Mouse (Mus musculus): ENCODE measurements at regions not wholly inside any gene's neighbourhood (a gene's known extent, or its start where the extent isn't known, plus 50 kb on each side); places are given as distances from the start of the nearest gene placed in this dataset.

DNA sequence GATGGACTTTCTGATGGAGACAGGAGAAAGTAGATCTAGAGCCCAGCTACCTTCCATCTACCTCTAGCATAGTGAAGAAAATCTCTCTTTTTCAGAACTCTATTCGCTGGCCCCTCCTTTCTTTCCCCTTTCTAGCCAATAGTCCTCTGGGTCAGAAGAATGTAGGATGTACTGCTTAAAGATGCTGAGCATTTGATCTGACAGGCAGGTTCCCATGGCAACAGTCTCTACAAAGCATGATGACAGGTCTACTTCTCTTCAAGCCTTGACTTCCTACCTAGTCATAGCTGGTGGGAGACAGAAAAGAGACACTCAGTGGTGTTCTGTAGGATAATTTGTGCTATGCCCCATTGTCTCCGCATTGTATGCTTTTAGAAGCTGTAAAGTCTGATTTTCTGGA is 112.0 kb downstream of the Olfr721-ps1 start:
- Histone ChIP-seq H3K36me3 (ENCODE audit: control insufficient read depth, insufficient read depth) (no peaks in the 10 kb centered on the region), H3K79me2 (ENCODE audit: control insufficient read depth, insufficient read depth) (no peaks in the 10 kb centered on the region), H3K27me3 (ENCODE audit: control insufficient read depth, insufficient read depth, insufficient read length) (no peaks in the 10 kb centered on the region), H3K79me3 (ENCODE audit: low read depth) (no peaks in the 10 kb centered on the region), H3K4me3 (ENCODE audit: insufficient read depth, poor library complexity, severe bottlenecking) (no peak overlapping the region), H3ac (ENCODE audit: control insufficient read depth, insufficient read length, low read depth) (no peak overlapping the region)
- TF ChIP-seq MAX (IDR thresholded peaks at IDR 0.05) (no peak), FOSL1 (IDR thresholded peaks at IDR 0.05; ENCODE audit: insufficient read depth, low read length, poor library complexity, severe bottlenecking) (no peak), MYOD1 (IDR thresholded peaks at IDR 0.05; ENCODE audit: control insufficient read depth, insufficient read length, low read depth) (no peak), USF1 (IDR thresholded peaks at IDR 0.05; ENCODE audit: low read depth) (no peak), CEBPB (IDR thresholded peaks at IDR 0.05; ENCODE audit: low read depth) (no peak), MYOG (IDR thresholded peaks at IDR 0.05; ENCODE audit: control insufficient read depth, extremely low read depth, insufficient read length) (no peak), CTCF (IDR thresholded peaks at IDR 0.05; ENCODE audit: control insufficient read depth, insufficient read depth, insufficient read length) (no peak)

DNA sequence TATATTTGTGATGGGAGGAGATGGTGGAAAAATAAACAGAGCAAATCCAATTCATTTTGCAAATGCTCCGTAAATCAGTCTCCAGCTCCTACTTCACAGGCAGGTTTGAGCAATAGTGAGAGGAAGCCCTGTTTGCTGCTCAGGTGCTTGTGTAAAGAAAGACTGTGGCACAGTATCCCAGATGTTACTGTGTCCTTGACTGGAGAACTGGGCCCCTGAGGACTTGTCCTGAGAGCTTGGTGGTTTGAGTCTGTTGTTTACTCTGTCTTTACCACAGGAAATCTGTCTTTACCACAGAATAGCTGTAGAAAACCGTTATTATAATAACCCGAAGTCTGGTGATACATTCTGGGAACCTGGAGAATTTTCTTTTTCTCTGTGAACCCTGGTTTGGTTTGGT is 112.4 kb downstream of the Olfr721-ps1 start:
- TF ChIP-seq USF1 (IDR thresholded peaks at IDR 0.05; ENCODE audit: low read depth) (no peak), FOSL1 (IDR thresholded peaks at IDR 0.05; ENCODE audit: insufficient read depth, low read length, poor library complexity, severe bottlenecking) (no peak), MYOG (IDR thresholded peaks at IDR 0.05; ENCODE audit: control insufficient read depth, extremely low read depth, insufficient read length) (no peak), MYOD1 (IDR thresholded peaks at IDR 0.05; ENCODE audit: control insufficient read depth, insufficient read length, low read depth) (no peak), CTCF (IDR thresholded peaks at IDR 0.05; ENCODE audit: control insufficient read depth, insufficient read depth, insufficient read length) (no peak), MAX (IDR thresholded peaks at IDR 0.05) (no peak), CEBPB (IDR thresholded peaks at IDR 0.05; ENCODE audit: low read depth) (no peak)
- Histone ChIP-seq H3K27me3 (ENCODE audit: control insufficient read depth, insufficient read depth, insufficient read length) (no peaks in the 10 kb centered on the region), H3K79me2 (ENCODE audit: control insufficient read depth, insufficient read depth) (no peaks in the 10 kb centered on the region), H3ac (ENCODE audit: control insufficient read depth, insufficient read length, low read depth) (no peak overlapping the region), H3K36me3 (ENCODE audit: control insufficient read depth, insufficient read depth) (no peaks in the 10 kb centered on the region), H3K79me3 (ENCODE audit: low read depth) (no peaks in the 10 kb centered on the region), H3K4me3 (ENCODE audit: insufficient read depth, poor library complexity, severe bottlenecking) (no peak overlapping the region)

DNA sequence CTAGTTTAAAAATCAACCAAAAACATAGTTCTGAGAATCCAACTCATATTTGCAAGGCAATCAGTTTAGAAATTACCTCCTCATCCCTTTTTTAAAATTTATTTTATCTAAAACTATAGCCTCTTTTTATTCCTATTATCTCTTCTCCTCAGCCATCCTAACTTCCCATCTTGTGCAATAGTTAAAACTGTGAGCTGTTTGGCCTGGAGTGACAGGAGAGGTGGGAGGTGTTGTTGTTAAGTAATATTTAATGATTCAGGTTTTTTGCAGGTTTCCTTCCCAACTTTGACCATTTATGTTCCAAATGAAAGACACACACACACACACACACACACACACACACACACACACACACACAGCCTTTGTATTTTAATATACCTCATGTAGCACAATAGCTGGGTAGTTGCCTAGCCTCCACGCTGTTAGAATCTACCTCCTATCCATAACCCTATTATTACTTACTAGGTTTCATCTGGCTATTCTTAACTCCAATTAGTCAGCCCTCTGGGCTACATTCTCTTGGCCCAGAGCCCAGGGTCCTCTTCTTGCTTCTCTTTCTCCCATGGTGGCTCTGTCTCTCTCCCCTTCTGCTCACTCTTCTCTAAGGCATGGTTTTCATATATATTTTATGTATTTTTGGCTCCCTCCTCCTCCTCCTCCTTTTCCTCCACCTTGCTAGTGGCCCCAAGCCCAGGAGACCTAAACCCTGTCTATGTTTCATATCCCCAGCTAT is 113.5 kb downstream of the Olfr721-ps1 start:
- Histone ChIP-seq H3K27me3 (ENCODE audit: control insufficient read depth, insufficient read depth, insufficient read length) (no peaks in the 10 kb centered on the region), H3K79me3 (ENCODE audit: low read depth) (no peaks in the 10 kb centered on the region), H3K79me2 (ENCODE audit: control insufficient read depth, insufficient read depth) (no peaks in the 10 kb centered on the region), H3ac (ENCODE audit: control insufficient read depth, insufficient read length, low read depth) (no peak overlapping the region), H3K36me3 (ENCODE audit: control insufficient read depth, insufficient read depth) (no peaks in the 10 kb centered on the region), H3K4me3 (ENCODE audit: insufficient read depth, poor library complexity, severe bottlenecking) (no peak overlapping the region)
- TF ChIP-seq MYOD1 (IDR thresholded peaks at IDR 0.05; ENCODE audit: control insufficient read depth, insufficient read length, low read depth), result no peak
- TF ChIP-seq CEBPB (IDR thresholded peaks at IDR 0.05; ENCODE audit: low read depth), result peak; percentile 47
- TF ChIP-seq USF1 (IDR thresholded peaks at IDR 0.05; ENCODE audit: low read depth), result no peak

DNA sequence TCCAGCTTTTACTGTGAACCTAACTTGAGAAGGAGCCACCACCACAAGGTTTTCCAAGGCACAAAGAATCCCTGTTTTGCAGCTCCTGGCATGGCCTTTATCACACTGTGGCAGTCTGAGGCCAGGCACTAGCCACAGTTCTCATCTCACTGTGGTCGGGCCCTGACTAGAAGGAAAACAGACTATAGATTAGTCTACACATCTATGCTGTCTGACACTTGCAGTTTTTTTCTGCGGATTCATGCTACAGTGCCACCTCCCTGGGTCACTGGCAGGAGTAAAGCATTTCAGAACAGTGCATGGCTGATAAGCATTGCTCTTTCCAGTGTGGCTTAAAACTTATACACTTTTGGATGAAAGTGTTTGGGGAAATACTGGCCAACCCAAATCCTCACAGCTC is 114.3 kb downstream of the Olfr721-ps1 start:
- Histone ChIP-seq H3K4me3 (ENCODE audit: insufficient read depth, poor library complexity, severe bottlenecking) (no peak overlapping the region), H3K36me3 (ENCODE audit: control insufficient read depth, insufficient read depth) (no peaks in the 10 kb centered on the region), H3ac (ENCODE audit: control insufficient read depth, insufficient read length, low read depth) (no peak overlapping the region), H3K27me3 (ENCODE audit: control insufficient read depth, insufficient read depth, insufficient read length) (no peaks in the 10 kb centered on the region), H3K79me3 (ENCODE audit: low read depth) (no peaks in the 10 kb centered on the region), H3K79me2 (ENCODE audit: control insufficient read depth, insufficient read depth) (no peaks in the 10 kb centered on the region)
- TF ChIP-seq FOSL1 (IDR thresholded peaks at IDR 0.05; ENCODE audit: insufficient read depth, low read length, poor library complexity, severe bottlenecking), result no peak
- no peak for TF ChIP-seq MYOD1 (IDR thresholded peaks at IDR 0.05; ENCODE audit: control insufficient read depth, insufficient read length, low read depth)
- TF ChIP-seq MAX (IDR thresholded peaks at IDR 0.05), result no peak
- no peak for TF ChIP-seq MYOG (IDR thresholded peaks at IDR 0.05; ENCODE audit: control insufficient read depth, extremely low read depth, insufficient read length)
- TF ChIP-seq CEBPB (IDR thresholded peaks at IDR 0.05; ENCODE audit: low read depth), result no peak
- no peak for TF ChIP-seq CTCF (IDR thresholded peaks at IDR 0.05; ENCODE audit: control insufficient read depth, insufficient read depth, insufficient read length)
- TF ChIP-seq USF1 (IDR thresholded peaks at IDR 0.05; ENCODE audit: low read depth), result no peak

DNA sequence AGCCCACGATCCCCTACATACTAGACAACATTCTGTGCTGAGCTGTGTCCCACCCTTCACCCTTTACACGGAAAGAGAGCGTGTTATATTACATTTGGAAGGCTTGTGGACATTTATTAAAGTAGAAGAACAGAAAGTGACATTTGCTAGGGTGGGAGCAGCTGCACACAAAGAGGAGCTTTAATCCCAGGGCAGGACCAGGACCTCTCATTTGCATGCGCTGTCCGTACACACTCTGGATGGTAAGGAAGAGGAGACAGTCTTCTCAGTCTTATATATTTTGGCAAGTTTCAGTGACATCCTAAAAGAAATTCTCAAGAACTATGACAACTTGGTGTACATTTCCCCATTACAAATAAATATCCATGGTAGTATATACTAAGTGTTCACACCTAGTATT is 114.8 kb downstream of the Olfr721-ps1 start:
- TF ChIP-seq MYOD1 (IDR thresholded peaks at IDR 0.05; ENCODE audit: control insufficient read depth, insufficient read length, low read depth) (no peak), FOSL1 (IDR thresholded peaks at IDR 0.05; ENCODE audit: insufficient read depth, low read length, poor library complexity, severe bottlenecking) (no peak), MAX (IDR thresholded peaks at IDR 0.05) (no peak), CEBPB (IDR thresholded peaks at IDR 0.05; ENCODE audit: low read depth) (no peak), USF1 (IDR thresholded peaks at IDR 0.05; ENCODE audit: low read depth) (no peak), CTCF (IDR thresholded peaks at IDR 0.05; ENCODE audit: control insufficient read depth, insufficient read depth, insufficient read length) (no peak), MYOG (IDR thresholded peaks at IDR 0.05; ENCODE audit: control insufficient read depth, extremely low read depth, insufficient read length) (no peak)
- no peaks in the 10 kb centered on the region for H3K79me2 ChIP-seq (ENCODE audit: control insufficient read depth, insufficient read depth)

DNA sequence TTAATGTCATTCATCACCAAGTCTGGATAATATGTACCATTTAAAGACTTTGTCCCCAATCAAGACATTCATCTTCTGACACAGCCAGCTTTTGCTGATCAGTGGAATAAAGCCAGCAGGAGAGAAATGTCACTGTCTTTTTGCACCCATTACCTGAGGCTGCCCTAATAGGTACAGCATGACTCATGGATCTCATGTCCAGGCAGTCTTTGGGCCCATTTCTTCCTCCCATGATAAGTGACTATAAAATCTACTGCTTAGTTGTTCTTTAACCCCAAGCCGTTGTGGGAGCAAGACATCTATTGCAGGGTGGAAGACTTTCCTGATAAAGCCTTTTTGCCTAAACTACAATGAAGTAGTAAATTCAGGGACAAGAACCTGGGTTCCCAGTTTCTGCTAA is 116.9 kb downstream of the Olfr721-ps1 start:
- no peak overlapping the region for H3ac ChIP-seq (ENCODE audit: control insufficient read depth, insufficient read length, low read depth)
- H3K36me3 ChIP-seq (ENCODE audit: control insufficient read depth, insufficient read depth), result no peaks in the 10 kb centered on the region
- H3K4me3 ChIP-seq (ENCODE audit: insufficient read depth, poor library complexity, severe bottlenecking), result no peak overlapping the region
- TF ChIP-seq MYOD1 (IDR thresholded peaks at IDR 0.05; ENCODE audit: control insufficient read depth, insufficient read length, low read depth) (no peak), USF1 (IDR thresholded peaks at IDR 0.05; ENCODE audit: low read depth) (no peak), FOSL1 (IDR thresholded peaks at IDR 0.05; ENCODE audit: insufficient read depth, low read length, poor library complexity, severe bottlenecking) (no peak), CTCF (IDR thresholded peaks at IDR 0.05; ENCODE audit: control insufficient read depth, insufficient read depth, insufficient read length) (no peak), MYOG (IDR thresholded peaks at IDR 0.05; ENCODE audit: control insufficient read depth, extremely low read depth, insufficient read length) (no peak)
- H3K79me2 ChIP-seq (ENCODE audit: control insufficient read depth, insufficient read depth), result no peaks in the 10 kb centered on the region
- no peaks in the 10 kb centered on the region for H3K79me3 ChIP-seq (ENCODE audit: low read depth)
- H3K27me3 ChIP-seq (ENCODE audit: control insufficient read depth, insufficient read depth, insufficient read length), result no peaks in the 10 kb centered on the region

More for the DNA sequence above, 114.8 kb downstream of the Olfr721-ps1 start:
- no peaks in the 10 kb centered on the region for H3K27me3 ChIP-seq (ENCODE audit: control insufficient read depth, insufficient read depth, insufficient read length)
- H3K79me3 ChIP-seq (ENCODE audit: low read depth), result no peaks in the 10 kb centered on the region
- no peak overlapping the region for H3ac ChIP-seq (ENCODE audit: control insufficient read depth, insufficient read length, low read depth)
- no peak overlapping the region for H3K4me3 ChIP-seq (ENCODE audit: insufficient read depth, poor library complexity, severe bottlenecking)
- H3K36me3 ChIP-seq (ENCODE audit: control insufficient read depth, insufficient read depth), result no peaks in the 10 kb centered on the region

Data from C2C12 (cell line).